Mouse (Mus musculus) stomach, embryonic 14.5 days (tissue): Measurements from ENCODE around the gene Slpi. TPM values are rescaled to one million over a fixed set of nuclear protein-coding genes. Genes with fewer than 3 reads are reported as not detected.

ENCODE experiments used
- ATAC-seq: fragments of 200-750 bp; cut with Nextera tagmentation; 2 replicates; pipeline ENCODE4 v1.8.0; 2017; ENCODE audit warnings: low read depth, moderate TSS enrichment; ENCODE audit not compliant: insufficient number of reproducible peaks, insufficient read depth, low FRiP score
- H3K27ac ChIP-seq: fragments of 300-500 bp; sonication (generic); 2 replicates; pipeline ENCODE4 v1.5.1; 2014; ENCODE audit warnings: mild to moderate bottlenecking, low read length, moderate library complexity, mixed read lengths
- H3K27me3 ChIP-seq: fragments of 300-500 bp; sonication (generic); 2 replicates; pipeline ENCODE4 v1.6.1; 2014; ENCODE audit warnings: low read length, control low read depth, mixed read lengths; ENCODE audit not compliant: control insufficient read depth, insufficient read depth
- H3K36me3 ChIP-seq: fragments of 300-500 bp; sonication (generic); 2 replicates; pipeline ENCODE4 v1.6.1; 2014; ENCODE audit warnings: mild to moderate bottlenecking, control low read depth, low read length, moderate library complexity, mixed read lengths; ENCODE audit not compliant: control insufficient read depth, insufficient read depth
- H3K4me1 ChIP-seq: fragments of 300-500 bp; sonication (generic); 2 replicates; pipeline ENCODE4 v1.6.1; 2014; ENCODE audit warnings: low read length, control low read depth, mixed read lengths; ENCODE audit not compliant: control insufficient read depth, insufficient read depth
- H3K4me2 ChIP-seq: fragments of 300-500 bp; sonication (generic); replicated peaks from 2 replicates; pipeline ENCODE4 v1.6.1; 2014; ENCODE audit warnings: low read depth, low read length, control low read depth
- H3K4me3 ChIP-seq: fragments of 300-500 bp; sonication (generic); 2 replicates; pipeline ENCODE4 v1.5.1; 2014; ENCODE audit warnings: low read depth, low read length, control low read depth
- H3K9ac ChIP-seq: fragments of 300-500 bp; sonication (generic); replicated peaks from 2 replicates; pipeline ENCODE4 v1.6.1; 2014; ENCODE audit warnings: low read depth, mild to moderate bottlenecking, control low read depth, low read length, moderate library complexity, mixed read lengths
- H3K9me3 ChIP-seq: fragments of 300-500 bp; sonication (generic); 2 replicates; pipeline ENCODE4 v1.6.1; 2016; ENCODE audit warnings: low read depth, low read length, control low read depth; ENCODE audit not compliant: control insufficient read depth
- WGBS: fragments of 180-500 bp; shearing (Covaris S2); extraction: QIAGEN DNeasy Blood & Tissue Kit; methylation state at CpG from one replicate; pipeline ENCODE4 v1.1.7; 2014; 5-methylcytosine and 5-hydroxymethylcytosine counted together
- polyA plus RNA-seq: library from polyadenylated mRNA; unstranded; fragments of >200 nt; fragmentation: Nextera tagmentation; extraction: Ambion mirVana; gene quantifications from 2 replicates; pipeline ENCODE4 v1.2.1, GENCODE M21; 2014

Slpi gene
- polyA plus RNA-seq, 1 experiment from 2014 or later, result 0.58 TPM

DNA sequence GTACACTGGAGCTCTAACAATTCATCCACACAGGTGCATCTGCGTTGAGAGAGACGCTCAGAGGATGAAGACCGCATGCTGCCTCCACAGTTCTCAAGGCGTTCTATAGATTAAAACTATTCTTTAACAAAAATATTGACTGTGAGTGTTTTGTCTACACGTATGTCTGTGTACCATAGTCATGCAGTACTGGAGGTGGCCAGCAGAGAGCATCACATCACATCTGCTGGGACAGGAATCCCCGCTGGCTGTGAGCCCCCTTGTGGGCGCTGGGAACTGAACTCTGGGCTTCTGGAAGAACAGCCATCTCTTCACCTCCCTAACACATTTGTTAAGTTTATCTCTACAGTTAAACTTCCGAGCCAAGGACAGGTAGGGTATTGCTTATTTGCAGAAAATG, 7.2 kb downstream of the Slpi start:
- no peaks in the 10 kb centered on the region for H3K27me3 ChIP-seq
- no peak overlapping the region for H3K4me2 ChIP-seq
- no peak for ATAC-seq
- H3K9ac ChIP-seq, result no peak overlapping the region
- H3K9me3 ChIP-seq, result no peaks in the 10 kb centered on the region
- WGBS, result 82% methylated on average over 8 of the region's 8 CpGs
- H3K27ac ChIP-seq, result no peak overlapping the region
- no peaks in the 10 kb centered on the region for H3K36me3 ChIP-seq
- no peak overlapping the region for H3K4me3 ChIP-seq
- H3K4me1 ChIP-seq, result peaks cover 6% of the 10 kb centered on the region; the same call in 1 of the 2 replicates

DNA sequence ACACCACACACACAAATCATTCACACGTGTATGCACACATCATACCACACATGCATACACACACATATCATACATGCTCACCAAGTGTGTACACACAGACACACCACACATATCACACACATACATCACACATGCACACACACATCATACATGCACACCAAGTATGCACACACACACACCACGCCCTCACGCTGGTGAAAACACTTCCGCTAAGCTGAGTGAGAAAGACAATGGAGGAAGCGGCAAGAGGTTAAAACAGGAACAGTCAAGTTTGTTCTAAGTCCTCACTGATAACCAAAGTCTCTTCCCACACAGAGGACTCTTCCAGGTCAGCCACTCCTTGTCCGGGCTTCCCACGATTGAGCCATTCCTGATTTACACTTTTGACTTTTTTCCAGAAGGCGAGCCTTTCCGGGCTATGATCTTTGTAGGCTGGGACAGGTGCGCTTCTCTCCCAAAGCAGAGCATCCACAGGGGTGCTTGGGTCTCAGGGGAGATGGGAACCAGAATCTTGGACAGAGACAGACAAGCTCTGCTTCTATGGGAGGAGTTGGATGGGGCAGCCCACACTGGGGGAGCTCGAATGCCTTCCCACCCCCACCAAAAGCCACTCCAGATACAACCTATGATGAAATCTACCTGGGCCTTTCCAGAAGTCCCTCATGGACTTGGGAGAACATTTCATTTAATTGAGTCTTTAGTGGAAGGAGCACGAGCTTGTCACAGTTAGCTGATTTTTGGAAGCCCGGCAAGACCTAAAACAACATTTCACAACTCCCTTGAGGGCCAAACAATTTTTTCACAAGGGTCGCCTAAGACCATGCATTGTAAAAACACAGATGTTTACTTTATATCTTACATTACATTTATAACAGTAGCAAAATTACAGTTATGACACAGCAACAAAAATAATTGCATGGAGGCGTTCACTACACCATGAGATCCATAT, 11.1 kb downstream of the Slpi start:
- no peaks in the 10 kb centered on the region for H3K27me3 ChIP-seq
- H3K27ac ChIP-seq, result no peak overlapping the region
- no peak for ATAC-seq
- no peak overlapping the region for H3K4me2 ChIP-seq
- no peaks in the 10 kb centered on the region for H3K36me3 ChIP-seq
- H3K9ac ChIP-seq, result no peak overlapping the region
- no peaks in the 10 kb centered on the region for H3K4me1 ChIP-seq
- no peak overlapping the region for H3K4me3 ChIP-seq
- 87% methylated on average over 15 of the region's 15 CpGs for WGBS
- H3K9me3 ChIP-seq, result no peaks in the 10 kb centered on the region

DNA sequence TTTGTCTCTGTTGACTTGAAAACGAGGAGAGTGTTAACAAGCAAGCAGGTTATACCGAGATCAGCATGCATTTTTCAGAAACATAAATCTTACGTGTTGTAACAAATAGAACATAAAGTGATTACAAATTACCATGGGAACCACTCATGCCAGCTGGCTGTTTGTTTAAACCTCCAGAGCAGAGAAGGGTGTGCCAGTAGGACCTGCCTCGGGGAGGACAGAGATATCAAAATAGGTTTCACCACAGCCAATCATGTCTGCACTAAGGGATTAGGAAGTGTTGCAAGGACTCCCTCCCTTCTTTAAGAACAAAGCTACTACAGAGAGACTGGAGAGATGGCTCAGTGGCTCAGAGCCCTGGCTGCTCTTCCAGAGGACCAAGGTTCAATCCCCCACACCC, 15.7 kb downstream of the Slpi start:
- Histone ChIP-seq H3K4me3 (no peak overlapping the region), H3K9ac (no peak overlapping the region), H3K27me3 (no peaks in the 10 kb centered on the region), H3K27ac (no peak overlapping the region), H3K4me2 (no peak overlapping the region), H3K4me1 (no peaks in the 10 kb centered on the region), H3K36me3 (no peaks in the 10 kb centered on the region), H3K9me3 (no peaks in the 10 kb centered on the region)
- ATAC-seq, result no peak
- 22% methylated on average over 4 of the region's 4 CpGs for WGBS

DNA sequence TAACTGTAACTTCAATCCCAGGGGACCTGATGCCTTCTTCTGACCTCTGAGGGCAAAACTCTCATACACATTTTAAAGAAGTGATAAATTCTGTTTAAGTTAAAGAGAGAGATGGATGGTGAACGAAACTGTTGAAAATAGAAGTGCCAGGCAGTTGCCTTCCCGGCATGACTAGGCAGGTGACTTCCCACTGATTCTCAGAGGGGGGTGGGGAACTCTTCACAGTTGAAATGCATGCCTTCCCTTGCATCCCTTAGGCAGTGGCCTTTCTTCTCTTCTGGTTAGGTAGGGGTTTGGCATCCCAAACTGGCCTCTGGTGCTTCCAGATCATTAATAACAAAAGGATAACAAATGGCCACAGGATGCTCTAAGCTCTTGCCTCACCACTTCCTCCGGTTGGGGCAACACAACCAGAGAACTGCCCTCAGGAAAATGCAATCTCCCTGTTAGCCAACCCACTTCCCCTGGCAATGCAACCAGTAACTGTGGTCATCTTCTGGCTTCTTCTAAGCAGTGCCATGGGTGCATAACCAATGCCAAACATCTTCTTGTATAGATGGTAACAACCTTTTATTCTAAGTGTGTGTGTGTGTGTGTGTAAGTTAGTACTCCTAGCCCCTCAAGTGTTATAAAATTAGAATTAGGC, 16.4 kb downstream of the Slpi start:
- ATAC-seq, result no peak
- Histone ChIP-seq H3K27ac (no peak overlapping the region), H3K9ac (no peak overlapping the region), H3K36me3 (no peaks in the 10 kb centered on the region), H3K9me3 (no peaks in the 10 kb centered on the region), H3K4me3 (no peak overlapping the region), H3K4me2 (no peak overlapping the region), H3K27me3 (no peaks in the 10 kb centered on the region), H3K4me1 (no peaks in the 10 kb centered on the region)
- WGBS, result 16% methylated on average over 3 of the region's 3 CpGs

DNA sequence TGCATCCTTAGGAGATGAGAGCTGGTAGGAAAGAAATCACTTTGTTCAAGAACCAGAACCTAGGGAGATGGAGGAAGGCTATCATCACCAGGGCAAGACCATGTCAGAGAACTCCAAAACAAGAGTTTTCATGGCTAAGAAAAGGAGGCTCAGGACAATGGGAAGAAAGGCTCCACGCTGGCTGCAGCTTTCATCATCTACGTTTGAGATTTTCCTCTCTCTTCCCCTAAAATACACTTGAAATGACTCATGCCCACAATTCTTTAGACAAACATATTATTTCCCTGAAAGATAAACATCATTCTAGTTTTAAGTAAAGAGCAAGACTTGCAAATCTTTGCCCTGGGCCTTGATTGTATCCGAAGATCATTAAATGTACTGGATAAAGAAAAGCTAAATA, 17.5 kb downstream of the Slpi start:
- no peaks in the 10 kb centered on the region for H3K4me1 ChIP-seq
- H3K27me3 ChIP-seq, result no peaks in the 10 kb centered on the region
- no peaks in the 10 kb centered on the region for H3K36me3 ChIP-seq
- H3K9me3 ChIP-seq, result no peaks in the 10 kb centered on the region
- no peak overlapping the region for H3K4me2 ChIP-seq
- no peak for ATAC-seq
- no peak overlapping the region for H3K27ac ChIP-seq
- H3K9ac ChIP-seq, result no peak overlapping the region
- 66% methylated on average over 3 of the region's 3 CpGs for WGBS
- H3K4me3 ChIP-seq, result no peak overlapping the region

DNA sequence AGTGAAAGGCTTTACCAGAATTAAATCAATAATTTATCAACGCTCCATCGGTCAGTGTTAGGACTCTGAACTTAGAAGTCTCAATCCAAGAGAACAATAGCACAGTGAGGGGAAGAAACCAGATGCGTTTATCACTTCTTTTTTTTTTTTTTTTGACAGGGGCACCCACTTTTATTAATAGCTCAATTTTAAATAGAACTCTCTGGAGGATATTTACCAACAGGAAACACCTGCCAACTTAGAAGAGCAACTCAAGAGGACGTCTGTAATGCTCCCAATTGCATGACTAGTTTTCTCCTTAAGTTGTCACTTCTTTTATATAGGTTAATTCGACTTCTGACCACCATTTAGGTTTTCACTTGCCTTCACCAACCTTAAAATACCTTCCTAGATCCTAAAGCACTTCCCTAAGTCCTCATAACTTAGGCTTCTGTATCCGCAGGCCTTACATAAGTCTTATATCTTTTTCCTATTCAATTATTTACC, 20.2 kb downstream of the Slpi start:
- Histone ChIP-seq H3K4me3 (no peak overlapping the region), H3K36me3 (no peaks in the 10 kb centered on the region), H3K9me3 (no peaks in the 10 kb centered on the region), H3K27me3 (no peaks in the 10 kb centered on the region), H3K27ac (no peak overlapping the region), H3K9ac (no peak overlapping the region), H3K4me2 (no peak overlapping the region), H3K4me1 (no peaks in the 10 kb centered on the region)
- WGBS, result 75% methylated on average over 6 of the region's 6 CpGs
- no peak for ATAC-seq

DNA sequence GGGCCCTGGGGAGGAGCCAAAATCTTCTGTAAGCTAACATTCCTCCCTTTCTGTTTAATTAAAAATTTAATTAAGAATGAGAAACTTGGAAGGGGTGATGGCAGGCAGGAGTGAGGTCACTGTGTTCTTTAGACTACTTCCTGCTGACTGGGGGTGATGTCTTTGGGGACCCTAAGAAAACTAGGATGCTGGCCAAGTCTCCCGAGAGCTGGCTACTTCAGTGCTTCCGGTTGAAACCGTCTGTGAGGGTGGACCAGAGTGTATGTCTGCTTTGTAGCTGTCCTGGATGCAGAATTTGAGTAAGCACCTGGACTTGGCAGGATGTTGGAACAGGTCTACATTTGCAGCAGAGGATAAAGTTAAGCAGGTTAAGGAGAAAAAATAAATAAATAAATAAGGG, 21.9 kb downstream of the Slpi start:
- 49% methylated on average over 3 of the region's 3 CpGs for WGBS
- Histone ChIP-seq H3K27me3 (no peaks in the 10 kb centered on the region), H3K9ac (no peak overlapping the region), H3K27ac (no peak overlapping the region), H3K4me2 (no peak overlapping the region), H3K36me3 (no peaks in the 10 kb centered on the region), H3K9me3 (no peaks in the 10 kb centered on the region), H3K4me3 (no peak overlapping the region), H3K4me1 (no peaks in the 10 kb centered on the region)
- ATAC-seq, result no peak

DNA sequence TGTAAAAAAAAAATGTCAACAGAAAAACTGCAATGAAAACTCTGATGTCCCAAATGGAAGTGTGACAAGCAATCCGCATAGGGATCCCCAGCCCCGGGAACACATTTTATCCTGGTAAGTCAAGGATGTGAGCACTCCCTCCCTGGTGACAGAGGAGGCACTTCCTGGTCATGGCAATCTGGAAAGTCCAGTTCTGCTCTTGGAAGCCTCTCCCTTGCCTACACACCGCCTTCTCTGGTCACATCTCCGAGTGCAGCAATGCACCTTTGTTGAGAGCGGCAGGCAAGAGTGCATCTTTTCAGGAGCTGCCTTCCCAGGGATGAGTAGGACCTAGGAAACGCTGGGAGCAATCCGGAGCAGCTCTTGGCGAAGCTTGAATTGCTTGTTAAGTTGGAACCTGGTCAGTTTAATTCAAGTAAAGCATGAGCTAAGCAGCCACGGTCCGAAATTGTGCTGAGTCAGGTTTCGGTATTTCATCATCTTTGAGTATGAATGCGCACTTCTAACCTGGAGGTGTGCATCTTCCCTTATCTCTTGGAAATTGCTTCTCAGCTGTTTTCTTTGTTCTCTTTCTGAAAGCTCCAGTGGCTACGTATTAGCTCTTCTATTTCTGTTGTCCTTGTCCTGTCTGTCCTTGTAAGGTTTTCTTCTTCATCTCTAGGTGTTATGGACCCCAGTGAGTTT, 27.8 kb downstream of the Slpi start:
- WGBS, result 37% methylated on average over 13 of the region's 13 CpGs
- no peak overlapping the region for H3K27ac ChIP-seq
- no peak for ATAC-seq

More for the DNA sequence above, 27.8 kb downstream of the Slpi start:
- Histone ChIP-seq H3K4me3 (no peak overlapping the region), H3K4me1 (no peaks in the 10 kb centered on the region), H3K9ac (no peak overlapping the region), H3K27me3 (no peaks in the 10 kb centered on the region), H3K4me2 (no peak overlapping the region), H3K9me3 (no peaks in the 10 kb centered on the region), H3K36me3 (no peaks in the 10 kb centered on the region)
